Mouse (Mus musculus) ES-Bruce4 (cell line): Measurements from ENCODE around the gene Vax2.

Experiments
- CTCF ChIP-seq: IDR thresholded peaks from one replicate; pipeline ENCODE4 v1.8.1; 2011; ENCODE audit warnings: low read depth, low read length
- EP300 ChIP-seq: IDR thresholded peaks from 2 replicates; pipeline ENCODE4 v1.6.1; 2011; ENCODE audit warnings: low read depth, low read length; ENCODE audit not compliant: insufficient read depth
- POLR2A ChIP-seq: IDR thresholded peaks from one replicate; pipeline ENCODE4 v1.8.1; 2011; ENCODE audit warnings: low read length; ENCODE audit not compliant: insufficient read depth

DNA sequence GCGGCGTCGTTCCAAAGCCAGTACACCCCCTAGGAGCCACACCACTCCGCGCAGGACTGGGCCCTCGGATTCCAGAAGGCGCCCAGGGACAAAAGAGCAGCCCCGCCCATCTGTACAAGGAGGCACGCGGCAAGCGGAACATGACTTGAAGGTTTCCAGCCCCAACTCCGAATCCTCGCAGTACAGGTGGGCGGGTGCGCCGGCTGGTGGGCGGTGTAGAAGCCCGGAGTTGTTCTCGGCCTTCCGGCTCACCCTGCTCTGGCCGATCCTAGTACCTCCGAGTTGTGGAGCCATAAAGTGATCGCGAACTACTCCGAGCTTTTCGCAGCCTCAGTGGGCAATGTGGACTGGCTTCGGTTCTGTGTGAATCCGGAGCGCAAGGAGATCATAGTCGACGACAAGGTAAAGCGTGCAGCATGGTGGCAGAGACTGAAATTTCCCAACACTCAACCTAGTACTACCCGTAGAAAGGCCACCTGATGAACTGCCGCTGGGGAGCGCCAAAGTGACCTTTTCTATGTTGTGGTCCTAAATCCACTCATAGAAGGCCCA, 51.9 kb downstream of the Vax2 start:
- TF ChIP-seq POLR2A (no peak), CTCF (peak; percentile 44), EP300 (no peak)
